Mouse (Mus musculus): ENCODE results near the gene Stk32c. TPM values are rescaled to one million over a fixed set of nuclear protein-coding genes. Genes with fewer than 3 reads are reported as not detected.

Gene Stk32c
- polyA plus RNA-seq, 1 experiment from 2014 or later: 0.21 TPM

GRCm38 (mm10) chr7:139093124-139093523 is 120.0 kb downstream of the Stk32c start:
- H3K9me3 ChIP-seq: no peaks in the 10 kb centered on the region
- 0 out of 2 replicates have a peak, but pooled peaks cover 1% of the 10 kb centered on the region for H3K4me1 ChIP-seq
- DNase-seq (ENCODE audit: extremely low spot score, low spot score): no peak
- no peak overlapping the region for H3K27ac ChIP-seq
- WGBS: 92% methylated on average over 5 of the region's 5 CpGs
- peaks cover 100% of the 10 kb centered on the region for H3K36me3 ChIP-seq (replicated peaks)
- no peak overlapping the region for H3K4me3 ChIP-seq
- peaks cover 4% of the 10 kb centered on the region for H3K27me3 ChIP-seq (ENCODE audit: poor library complexity, severe bottlenecking)

DNA sequence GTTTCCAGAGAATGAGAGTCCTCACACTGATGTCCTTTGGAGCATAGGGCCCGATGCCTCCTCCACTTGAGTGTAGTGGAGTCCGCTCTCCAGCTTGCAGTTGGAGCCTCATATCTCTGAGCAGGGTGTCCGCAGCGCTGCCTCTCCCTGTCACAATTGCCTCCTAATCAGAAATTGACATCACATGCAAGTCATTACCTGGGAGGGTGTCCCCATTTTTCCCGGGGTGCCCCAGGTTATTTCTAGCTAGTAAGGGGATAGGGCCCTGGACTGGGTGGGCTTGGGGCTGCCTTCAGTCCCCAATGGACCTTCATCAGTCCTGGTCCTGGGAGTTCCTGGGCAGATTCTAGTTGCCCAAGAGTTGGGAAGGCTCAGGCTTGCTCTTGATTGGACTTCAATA is 120.4 kb downstream of the Stk32c start:
- H3K4me3 ChIP-seq: no peak overlapping the region
- H3K4me1 ChIP-seq: peaks cover 6% of the 10 kb centered on the region; the same call in 1 of the 2 replicates
- H3K27me3 ChIP-seq (ENCODE audit: poor library complexity, severe bottlenecking): peaks cover 9% of the 10 kb centered on the region
- DNase-seq (ENCODE audit: extremely low spot score, low spot score): no peak
- no peak overlapping the region for H3K27ac ChIP-seq
- no peaks in the 10 kb centered on the region for H3K9me3 ChIP-seq
- H3K36me3 ChIP-seq (replicated peaks): peaks cover 97% of the 10 kb centered on the region
- WGBS: 94% methylated on average over 5 of the region's 5 CpGs

GRCm38 (mm10) chr7:139091681-139092080 is 121.4 kb downstream of the Stk32c start:
- H3K9me3 ChIP-seq: no peaks in the 10 kb centered on the region
- WGBS: 92% methylated on average over 9 of the region's 9 CpGs

GRCm38 (mm10) chr7:139089892-139090874 is 122.9 kb downstream of the Stk32c start:
- no peak overlapping the region for H3K27ac ChIP-seq
- DNase-seq (ENCODE audit: extremely low spot score, low spot score): no peak
- no peaks in the 10 kb centered on the region for H3K9me3 ChIP-seq
- peaks cover 72% of the 10 kb centered on the region for H3K36me3 ChIP-seq (replicated peaks)
- no peak overlapping the region for H3K4me3 ChIP-seq
- peaks cover 28% of the 10 kb centered on the region for H3K4me1 ChIP-seq
- 91% methylated on average over 12 of the region's 12 CpGs for WGBS
- peaks cover 34% of the 10 kb centered on the region for H3K27me3 ChIP-seq (ENCODE audit: poor library complexity, severe bottlenecking)

More at GRCm38 (mm10) chr7:139091681-139092080, 121.4 kb downstream of the Stk32c start:
- Histone ChIP-seq H3K27me3 (ENCODE audit: poor library complexity, severe bottlenecking) (peaks cover 19% of the 10 kb centered on the region), H3K36me3 (replicated peaks) (peaks cover 87% of the 10 kb centered on the region), H3K4me1 (peaks cover 16% of the 10 kb centered on the region), H3K4me3 (no peak overlapping the region), H3K27ac (no peak overlapping the region)
- no peak for DNase-seq (ENCODE audit: extremely low spot score, low spot score)

- Histone ChIP-seq H3K27ac (no peak overlapping the region), H3K9me3 (no peaks in the 10 kb centered on the region), H3K4me1 (peaks cover 33% of the 10 kb centered on the region), H3K27me3 (ENCODE audit: poor library complexity, severe bottlenecking) (peaks cover 53% of the 10 kb centered on the region), H3K4me3 (peak overlapping the region; percentile 88), H3K36me3 (replicated peaks) (peaks cover 48% of the 10 kb centered on the region)
- no peak for DNase-seq (ENCODE audit: extremely low spot score, low spot score)
- 68% methylated on average over 2 of the region's 2 CpGs for WGBS
Observed at GRCm38 (mm10) chr7:139087801-139088200, 125.3 kb downstream of the Stk32c start.

DNA sequence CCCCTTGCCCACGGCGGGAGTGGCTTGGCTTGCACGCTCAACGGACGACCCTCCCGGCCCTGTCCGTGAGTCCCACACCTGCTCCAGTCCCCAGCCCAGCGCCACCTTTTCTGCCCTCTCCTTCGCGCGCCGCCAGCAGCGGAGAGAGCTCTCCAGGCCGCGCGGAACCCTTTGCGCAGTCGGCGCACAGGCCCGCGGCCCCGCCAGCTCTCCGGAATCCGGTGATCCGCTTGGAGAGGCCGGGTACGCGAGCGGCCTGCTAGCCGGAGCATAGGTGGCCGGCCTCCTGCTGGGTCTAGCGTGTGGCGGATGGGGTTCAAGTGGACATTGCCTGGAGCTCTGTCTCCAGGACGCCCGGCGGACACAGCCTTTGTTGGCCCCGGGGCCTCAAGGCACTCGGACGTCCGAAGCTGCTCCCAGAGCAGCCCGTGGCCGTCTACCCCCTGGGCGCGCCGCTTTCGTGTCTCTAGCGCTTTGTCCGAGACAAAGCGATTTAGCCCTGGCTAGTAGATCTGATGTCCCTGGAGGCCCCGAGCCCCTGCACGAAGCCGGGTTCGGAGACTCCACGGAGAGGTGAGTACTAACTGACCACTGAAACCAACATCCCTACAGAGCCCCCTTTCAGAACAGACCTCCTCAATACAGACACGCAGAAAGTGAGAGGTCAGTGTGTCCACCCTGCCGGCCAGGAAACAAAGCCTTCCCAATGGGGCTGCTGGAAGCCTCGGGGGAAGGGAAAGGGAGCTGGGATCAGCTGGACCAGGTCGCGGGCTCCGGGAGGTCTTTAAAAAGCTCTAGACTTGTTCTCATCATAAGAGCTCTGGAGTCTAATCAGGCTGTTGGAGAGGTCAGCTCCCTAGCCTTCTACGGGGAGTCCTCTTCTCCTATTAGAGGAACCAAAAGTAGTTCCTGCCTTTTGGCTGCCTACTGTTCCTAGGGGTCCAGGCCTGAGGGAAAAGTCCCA is 126.6 kb downstream of the Stk32c start:
- peak overlapping the region; percentile 91 for H3K27ac ChIP-seq
- H3K36me3 ChIP-seq (replicated peaks): peaks cover 35% of the 10 kb centered on the region
- 1% methylated on average over 61 of the region's 61 CpGs for WGBS
- peaks cover 60% of the 10 kb centered on the region for H3K27me3 ChIP-seq (ENCODE audit: poor library complexity, severe bottlenecking)
- peaks cover 45% of the 10 kb centered on the region for H3K4me1 ChIP-seq
- peak; percentile 77 for DNase-seq (ENCODE audit: extremely low spot score, low spot score)
- H3K9me3 ChIP-seq: no peaks in the 10 kb centered on the region
- H3K4me3 ChIP-seq: peak overlapping the region; percentile 88

DNA sequence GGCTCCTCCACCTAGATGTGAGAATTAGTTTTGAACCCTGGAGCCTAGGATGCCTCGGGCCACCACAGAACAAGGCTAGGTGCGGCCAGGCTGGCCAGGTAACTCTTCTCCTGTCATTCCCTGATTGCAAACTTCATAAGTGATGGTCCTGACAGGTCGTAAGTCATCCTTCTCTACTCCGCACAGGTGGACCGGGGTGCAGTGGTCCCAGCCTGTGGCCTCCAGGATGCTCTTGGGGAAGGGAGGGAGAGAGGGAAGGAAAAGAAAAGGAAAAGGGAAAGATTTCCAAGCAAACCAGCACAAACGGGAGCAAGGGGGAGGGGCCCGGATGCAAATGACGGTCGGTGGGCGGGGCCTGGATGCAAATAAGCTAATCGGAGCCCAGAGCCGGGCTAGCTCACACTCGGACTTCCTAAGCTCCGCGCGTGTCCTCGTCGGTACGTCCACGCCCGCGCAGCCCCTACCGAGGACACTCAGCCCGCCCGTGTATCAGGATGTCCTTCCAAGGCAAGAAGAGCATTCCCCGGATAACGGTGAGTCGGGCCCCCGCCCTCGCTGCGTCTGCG is 127.4 kb downstream of the Stk32c start, which contains the start of gene Dpysl4:
Dpysl4 (plus strand) TSS at position 373 of the 566 bp plus-strand sequence.
- peak; percentile 82 for DNase-seq (ENCODE audit: extremely low spot score, low spot score)
- WGBS: 6% methylated on average over 32 of the region's 32 CpGs
- no peaks in the 10 kb centered on the region for H3K9me3 ChIP-seq
- peak within 1 kb of the TSS; percentile 88 for H3K4me3 ChIP-seq
- H3K27me3 ChIP-seq (ENCODE audit: poor library complexity, severe bottlenecking): peaks cover 60% of the 10 kb centered on the region
- peaks cover 45% of the 10 kb centered on the region for H3K4me1 ChIP-seq
- peak within 1 kb of the TSS; percentile 91 for H3K27ac ChIP-seq
- peaks cover 27% of the 10 kb centered on the region for H3K36me3 ChIP-seq (replicated peaks)

DNA sequence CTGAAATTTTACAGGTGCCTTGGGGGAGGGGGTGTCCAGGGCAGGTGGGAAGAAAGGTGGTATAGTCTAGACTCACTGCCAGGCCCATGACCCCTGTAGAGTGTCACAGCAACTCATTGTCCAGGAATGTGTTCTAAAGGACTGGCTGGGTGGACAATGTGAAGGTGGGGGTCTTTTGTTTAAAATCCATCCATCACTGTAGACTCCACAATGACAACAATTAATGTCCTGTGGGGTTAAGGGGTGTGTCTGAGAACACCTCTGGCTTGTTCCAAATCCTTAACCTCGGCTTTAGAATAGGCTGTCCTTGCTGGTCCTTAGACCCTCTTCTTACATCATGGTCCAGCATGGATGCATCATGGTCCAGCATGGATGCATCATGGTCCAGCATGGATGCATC is 128.8 kb downstream of the Stk32c start:
- Histone ChIP-seq H3K4me1 (peaks cover 45% of the 10 kb centered on the region), H3K9me3 (no peaks in the 10 kb centered on the region), H3K27ac (no peak overlapping the region), H3K36me3 (replicated peaks) (peaks cover 13% of the 10 kb centered on the region), H3K4me3 (no peak overlapping the region), H3K27me3 (ENCODE audit: poor library complexity, severe bottlenecking) (peaks cover 60% of the 10 kb centered on the region)
- DNase-seq (ENCODE audit: extremely low spot score, low spot score): no peak
- 61% methylated on average over 1 of the region's 1 CpGs for WGBS

DNA sequence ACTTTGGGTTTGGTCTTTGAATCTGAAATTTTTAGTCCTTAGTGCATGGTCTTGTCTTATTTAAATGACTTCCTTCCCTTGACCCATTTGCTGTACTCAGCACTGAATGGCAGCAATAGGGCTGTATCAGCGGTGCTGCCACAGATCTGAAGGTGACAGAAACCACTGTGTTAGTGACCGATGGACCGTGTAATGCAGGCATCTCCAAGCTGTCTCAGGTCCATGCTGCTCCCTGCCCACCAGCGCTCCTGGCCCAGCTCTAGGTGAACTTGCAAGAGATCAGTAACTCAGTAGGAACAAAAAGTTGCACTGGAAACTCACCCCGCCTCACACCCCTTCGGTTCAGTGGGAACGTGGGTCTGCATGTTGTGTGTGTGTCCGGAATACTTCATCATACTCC is 130.8 kb downstream of the Stk32c start:
- WGBS: 74% methylated on average over 8 of the region's 8 CpGs
- no peaks in the 10 kb centered on the region for H3K9me3 ChIP-seq
- no peak overlapping the region for H3K4me3 ChIP-seq
- peaks cover 47% of the 10 kb centered on the region for H3K27me3 ChIP-seq (ENCODE audit: poor library complexity, severe bottlenecking)
- H3K36me3 ChIP-seq (replicated peaks): no peaks in the 10 kb centered on the region
- no peak for DNase-seq (ENCODE audit: extremely low spot score, low spot score)
- no peak overlapping the region for H3K27ac ChIP-seq
- peaks cover 54% of the 10 kb centered on the region for H3K4me1 ChIP-seq

- Histone ChIP-seq H3K27ac (no peak overlapping the region), H3K9me3 (no peaks in the 10 kb centered on the region), H3K4me1 (peaks cover 54% of the 10 kb centered on the region)
Observed at GRCm38 (mm10) chr7:139081158-139081557, 131.9 kb downstream of the Stk32c start.

GRCm38 (mm10) chr7:139080714-139081113 is 132.4 kb downstream of the Stk32c start:
- no peak for DNase-seq (ENCODE audit: extremely low spot score, low spot score)
- Histone ChIP-seq H3K9me3 (no peaks in the 10 kb centered on the region), H3K27ac (no peak overlapping the region), H3K4me3 (no peak overlapping the region), H3K27me3 (ENCODE audit: poor library complexity, severe bottlenecking) (peaks cover 40% of the 10 kb centered on the region), H3K4me1 (peaks cover 54% of the 10 kb centered on the region), H3K36me3 (replicated peaks) (no peaks in the 10 kb centered on the region)
- WGBS: 66% methylated on average over 4 of the region's 4 CpGs

More at GRCm38 (mm10) chr7:139081158-139081557, 131.9 kb downstream of the Stk32c start:
- Histone ChIP-seq H3K36me3 (replicated peaks) (no peaks in the 10 kb centered on the region), H3K27me3 (ENCODE audit: poor library complexity, severe bottlenecking) (peaks cover 41% of the 10 kb centered on the region), H3K4me3 (no peak overlapping the region)
- 88% methylated on average over 5 of the region's 5 CpGs for WGBS
- no peak for DNase-seq (ENCODE audit: extremely low spot score, low spot score)

DNA sequence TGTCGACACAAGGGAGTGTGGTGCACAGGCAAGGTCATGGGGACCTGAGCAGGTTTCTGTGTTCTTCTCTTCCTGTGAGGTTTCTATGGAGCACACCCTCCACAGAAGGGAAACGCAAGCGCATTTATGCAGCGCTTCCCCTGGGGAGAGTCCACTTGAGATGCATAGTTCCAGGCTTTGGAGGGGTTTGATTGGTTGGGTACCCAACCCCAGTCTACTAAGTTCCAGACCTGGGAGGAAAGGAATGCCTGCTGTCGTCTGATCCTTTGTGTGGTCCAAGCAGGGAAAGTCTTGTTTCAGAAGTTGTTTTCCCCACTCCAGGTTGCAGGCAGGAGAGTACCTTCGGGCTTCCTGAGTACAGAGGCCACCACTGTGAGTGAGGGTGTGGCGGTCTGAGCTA is 134.0 kb downstream of the Stk32c start:
- WGBS: 81% methylated on average over 7 of the region's 7 CpGs
- H3K9me3 ChIP-seq: no peaks in the 10 kb centered on the region
- H3K27ac ChIP-seq: 0 out of 2 replicates have a peak overlapping the region, but pooled peaks have one; percentile 70

More for the DNA sequence above, 134.0 kb downstream of the Stk32c start:
- peaks cover 24% of the 10 kb centered on the region for H3K27me3 ChIP-seq (ENCODE audit: poor library complexity, severe bottlenecking)
- no peak for DNase-seq (ENCODE audit: extremely low spot score, low spot score)
- no peak overlapping the region for H3K4me3 ChIP-seq
- no peaks in the 10 kb centered on the region for H3K36me3 ChIP-seq (replicated peaks)
- H3K4me1 ChIP-seq: peaks cover 67% of the 10 kb centered on the region
